Comparison of ENCODE assay signal across 22 mouse cellular contexts in the genomic region with DNA sequence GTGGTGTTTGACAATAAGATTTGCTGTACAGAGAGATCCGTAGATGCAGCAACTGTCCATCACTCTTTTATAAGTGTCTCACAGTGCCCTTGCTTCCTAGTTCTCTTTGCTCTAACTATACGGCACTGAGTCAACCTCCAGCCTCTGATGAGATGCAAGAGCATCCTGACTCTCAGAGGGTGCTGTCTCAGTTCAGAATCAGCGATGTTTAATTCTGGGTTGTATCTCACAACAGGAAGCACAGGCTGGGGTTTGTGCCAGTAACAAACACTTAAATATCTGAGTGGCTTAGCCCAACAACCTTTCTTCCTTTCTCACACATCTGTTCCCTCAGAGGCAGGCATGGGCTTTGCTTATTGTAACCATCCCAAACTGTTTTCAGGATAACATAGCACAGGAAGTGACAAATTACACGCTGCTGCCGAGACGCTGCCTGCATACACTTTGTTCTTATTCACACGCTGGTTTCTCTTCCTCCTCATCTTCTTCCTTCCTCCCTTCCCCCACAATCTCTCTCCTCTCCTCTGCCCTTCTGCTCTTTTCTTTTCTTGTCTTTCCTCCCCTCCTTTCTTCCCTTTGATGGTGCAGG.
A peak's percentile ranks its signal among the peaks of the same experiment; 100 is the strongest.
DNase-seq lines count a peak whose midpoint lies in the region; ATAC-seq and TF ChIP-seq lines count a peak whose summit lies in the region.
"Had no signal": no experiment of that assay in that cellular context is flagged by ENCODE, and none has a peak within 500 bp of the region (broad histone marks: within the 10 kb centered on the region; RNA-seq: fewer than 3 reads in every experiment).

No protein-coding gene starts in this region.

- no peak for DNase-seq in frontal cortex, postnatal 36 days (ENCODE audit: low spot score in 2 of 2)
- no peak for DNase-seq in adrenal gland, postnatal 25 days
- DNase-seq in lung, adult 18-20 months: no peak
- DNase-seq in adrenal gland, adult 18-20 months (ENCODE audit: low spot score in 2 of 2): no peak
- DNase-seq: adrenal gland, adult 2 months; cerebellum, adult 11 months; cerebellum, postnatal 25 days; heart, postnatal 36 days; kidney, postnatal 36 days; liver, embryonic 13.5 days; right cerebral cortex, postnatal 14 days; thymus, adult 2 months had no signal

- peak; percentile 34 for ATAC-seq in frontal cortex, adult (ENCODE audit: low TSS enrichment)
- ATAC-seq in CD4-positive, CD25-positive, alpha-beta regulatory T cell, adult 4 months: peak; percentile 74
- ATAC-seq in megakaryocyte-erythroid progenitor cell, adult 5-6 weeks (replicated peaks; ENCODE audit: low FRiP score, low TSS enrichment, poor library complexity, severe bottlenecking): peak; percentile 34; the same call in 1 of the 2 replicates
- ATAC-seq: forebrain, embryonic 15.5 days; intestine, embryonic 15.5 days; midbrain, embryonic 15.5 days had no signal

- no peak overlapping the region for H3K4me3 ChIP-seq in embryonic fibroblast, embryonic 13.5 days (ENCODE audit: insufficient read depth, low read length)
- H3K4me3 ChIP-seq: forebrain, embryonic 15.5 days; intestine, embryonic 15.5 days; limb, embryonic 13.5 days; liver, embryonic 13.5 days; lung, embryonic 15.5 days; midbrain, embryonic 15.5 days had no signal

- TF ChIP-seq CTCF in embryonic fibroblast, embryonic 13.5 days (IDR thresholded peaks at IDR 0.05; ENCODE audit: borderline replicate concordance, insufficient read depth, low read length): no peak

- peak overlapping the region; percentile 40 for H3K27ac ChIP-seq in embryonic fibroblast, embryonic 13.5 days (ENCODE audit: insufficient read depth, low read length)
- H3K27ac ChIP-seq: forebrain, embryonic 15.5 days; hindbrain, embryonic 14.5 days; intestine, embryonic 15.5 days; limb, embryonic 13.5 days; liver, embryonic 13.5 days; lung, embryonic 15.5 days; midbrain, embryonic 15.5 days had no signal

- H3K4me1 ChIP-seq in embryonic fibroblast, embryonic 13.5 days (ENCODE audit: control insufficient read depth, insufficient read depth, low read length): peaks cover 13% of the 10 kb centered on the region; the same call in 1 of the 2 replicates
- H3K4me1 ChIP-seq: forebrain, embryonic 15.5 days; intestine, embryonic 15.5 days; limb, embryonic 13.5 days; lung, embryonic 15.5 days; midbrain, embryonic 15.5 days had no signal

- no peak for TF ChIP-seq POLR2A in embryonic fibroblast, embryonic 13.5 days (IDR thresholded peaks at IDR 0.05; ENCODE audit: low read depth, low read length)
